In the genomic region with DNA sequence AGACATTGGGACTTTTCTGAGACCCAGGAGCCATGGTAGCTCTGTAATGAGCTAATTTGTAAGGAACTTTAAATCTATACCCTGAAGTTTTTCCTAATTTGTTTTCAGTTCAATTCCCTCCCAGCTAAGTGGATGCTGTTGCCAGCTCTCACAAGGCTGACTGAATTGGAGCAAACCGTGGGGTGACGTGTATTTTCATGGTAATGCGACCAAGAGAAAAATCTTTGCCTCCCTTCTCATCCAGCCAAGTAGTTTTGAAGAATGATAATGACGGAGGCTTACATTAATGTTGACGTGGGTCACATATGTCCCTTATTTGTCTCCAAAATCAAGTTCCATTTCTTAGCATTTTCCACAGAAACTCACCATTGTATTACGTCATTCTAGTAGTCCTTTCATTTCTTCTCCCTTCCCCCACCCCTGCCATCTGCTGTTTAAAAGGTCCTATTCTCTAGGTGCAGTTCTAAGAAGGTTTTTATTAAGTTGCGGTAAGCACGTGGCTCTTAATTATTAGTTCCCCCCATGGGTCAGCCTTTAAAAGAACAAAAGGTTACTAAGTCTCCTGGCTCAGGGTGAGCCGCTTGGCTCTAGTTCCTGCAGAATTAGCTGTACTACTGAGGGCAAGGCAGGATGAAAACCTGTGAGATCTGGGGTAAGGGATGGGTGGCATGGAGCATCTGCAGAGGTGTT, we compare ENCODE assay signal across 11 mouse cellular contexts. TPM values are rescaled to one million over a fixed set of nuclear protein-coding genes. Genes with fewer than 3 reads are reported as not detected.
DNase-seq lines count a peak whose midpoint lies in the region; ATAC-seq lines count a peak whose summit lies in the region.
"Had no signal": no experiment of that assay in that cellular context is flagged by ENCODE, and none has a peak within 500 bp of the region (broad histone marks: within the 10 kb centered on the region; RNA-seq: fewer than 3 reads in every experiment).

No protein-coding gene starts in this region.

- H3K4me1 ChIP-seq in forebrain, embryonic 14.5 days (ENCODE audit: control insufficient read depth, insufficient read depth, low read length): peaks cover 30% of the 10 kb centered on the region
- peaks cover 30% of the 10 kb centered on the region for H3K4me1 ChIP-seq in neural tube, embryonic 13.5 days (replicated peaks)

- no peaks in the 10 kb centered on the region for H3K9me3 ChIP-seq in forebrain, embryonic 14.5 days (replicated peaks; ENCODE audit: control insufficient read depth, low read length)
- H3K9me3 ChIP-seq in neural tube, embryonic 13.5 days: no peaks in the 10 kb centered on the region

- DNase-seq in kidney, adult 11 months: peak; percentile 33
- no peak for DNase-seq in kidney, postnatal 4 days
- DNase-seq in forebrain, embryonic 14.5 days (ENCODE audit: low spot score): peak; percentile 93
- DNase-seq in kidney, postnatal 36 days: peak; percentile 47 to 75
- no peak for DNase-seq in right cerebral cortex, adult 2 months (ENCODE audit: low spot score in 2 of 2)
- no peak for DNase-seq in gastrocnemius, postnatal 4 days (ENCODE audit: low spot score in 2 of 2)
- no peak for DNase-seq in gastrocnemius, postnatal 25 days
- DNase-seq: gastrocnemius, postnatal 14 days; lung, postnatal 36 days had no signal

- ATAC-seq in forebrain, embryonic 14.5 days: peak; percentile 88
- peak; percentile 32; the same call in 1 of the 2 replicates for ATAC-seq in neural tube, embryonic 13.5 days (ENCODE audit: low read depth)
- ATAC-seq: CD4-positive, CD25-positive, alpha-beta regulatory T cell, adult 4 months had no signal

- H3K4me2 ChIP-seq in forebrain, embryonic 14.5 days (ENCODE audit: low read length): peak overlapping the region; percentile 38
- H3K4me2 ChIP-seq in neural tube, embryonic 13.5 days: peak overlapping the region; percentile 34

- H3K4me3 ChIP-seq in forebrain, embryonic 14.5 days (ENCODE audit: low read depth, low read length): no peak overlapping the region
- no peak overlapping the region for H3K4me3 ChIP-seq in neural tube, embryonic 13.5 days

- peak overlapping the region; percentile 50; the same call in 1 of the 2 replicates for H3K9ac ChIP-seq in forebrain, embryonic 14.5 days (ENCODE audit: low read length)
- 0 out of 2 replicates have a peak overlapping the region, but pooled peaks have one; percentile 35 for H3K9ac ChIP-seq in neural tube, embryonic 13.5 days

- no peaks in the 10 kb centered on the region for H3K27me3 ChIP-seq in forebrain, embryonic 14.5 days (replicated peaks; ENCODE audit: control insufficient read depth, insufficient read depth, low read length)
- H3K27me3 ChIP-seq in neural tube, embryonic 13.5 days: no peaks in the 10 kb centered on the region

- H3K36me3 ChIP-seq in forebrain, embryonic 14.5 days (ENCODE audit: control insufficient read depth, insufficient read depth, low read length): 0 out of 2 replicates have a peak, but pooled peaks cover 3% of the 10 kb centered on the region
- no peaks in the 10 kb centered on the region for H3K36me3 ChIP-seq in neural tube, embryonic 13.5 days

- H3K27ac ChIP-seq in forebrain, embryonic 14.5 days (ENCODE audit: low read depth, low read length): peak overlapping the region; percentile 87
- no peak overlapping the region for H3K27ac ChIP-seq in neural tube, embryonic 13.5 days (replicated peaks)

- WGBS in forebrain, embryonic 14.5 days: 3% methylated on average over 9 of the region's 9 CpGs
- 17% methylated on average over 9 of the region's 9 CpGs for WGBS in neural tube, embryonic 13.5 days

RNA-seq across cellular contexts. Expression of gene Syne2, which starts 55.8 kb away (rescaled TPM):
- polyA plus RNA-seq in forebrain, embryonic 14.5 days (2014; fragmentation: Nextera tagmentation; extraction: Ambion mirVana): 62.0 and 84.9 TPM in 2 replicates
- polyA plus RNA-seq in neural tube, embryonic 13.5 days (2015; fragmentation: Nextera tagmentation; extraction: Ambion mirVana): 48.5 and 53.5 TPM in 2 replicates
- 10 to 100 TPM; 37.5 to 43.1 TPM for total RNA-seq in gastrocnemius, postnatal 4 days (2021)
- 10 to 100 TPM; 13.2 to 13.5 TPM for total RNA-seq in gastrocnemius, postnatal 25 days (2021)

Comparison
In these comparisons a context has a peak if more than half of its experiments do, and no peak if none do; other contexts are left out.
1. DNase-seq: peak in kidney, adult 11 months (single experiment), forebrain, embryonic 14.5 days (single experiment) and kidney, postnatal 36 days (2 of 2); none in kidney, postnatal 4 days (0 of 2), right cerebral cortex, adult 2 months (0 of 2), gastrocnemius, postnatal 4 days (0 of 2) and gastrocnemius, postnatal 25 days (single experiment).